Mouse (Mus musculus) midbrain, embryonic 12.5 days (tissue): ENCODE measurements around the gene Rabl6. TPM values are rescaled to one million over a fixed set of nuclear protein-coding genes. Genes with fewer than 3 reads are reported as not detected.

Experiments
- ATAC-seq: fragments of 200-750 bp; cut with Nextera tagmentation; 2 replicates; pipeline ENCODE4 v1.8.0; 2017; ENCODE audit warnings: low read depth, moderate TSS enrichment, moderate library complexity; ENCODE audit not compliant: low FRiP score
- H3K27ac ChIP-seq: fragments of 300-500 bp; sonication (generic); replicated peaks from 2 replicates; pipeline ENCODE4 v1.5.1; 2016; ENCODE audit warnings: mild to moderate bottlenecking
- H3K27me3 ChIP-seq: fragments of 300-500 bp; sonication (generic); 2 replicates; pipeline ENCODE4 v1.6.1; 2016; ENCODE audit warnings: mild to moderate bottlenecking
- H3K36me3 ChIP-seq: fragments of 300-500 bp; sonication (generic); 2 replicates; pipeline ENCODE4 v1.6.1; 2016
- H3K4me1 ChIP-seq: fragments of 300-500 bp; sonication (generic); 2 replicates; pipeline ENCODE4 v1.6.1; 2016
- H3K4me2 ChIP-seq: fragments of 300-500 bp; sonication (generic); replicated peaks from 2 replicates; pipeline ENCODE4 v1.6.1; 2016; ENCODE audit warnings: mild to moderate bottlenecking, moderate library complexity
- H3K4me3 ChIP-seq: fragments of 300-500 bp; sonication (generic); 2 replicates; pipeline ENCODE4 v1.5.1; 2016; ENCODE audit warnings: mild to moderate bottlenecking
- H3K9ac ChIP-seq: fragments of 300-500 bp; sonication (generic); replicated peaks from 2 replicates; pipeline ENCODE4 v1.6.1; 2016; ENCODE audit warnings: mild to moderate bottlenecking, moderate library complexity
- H3K9me3 ChIP-seq: fragments of 300-500 bp; sonication (generic); 2 replicates; pipeline ENCODE4 v1.6.1; 2016; ENCODE audit warnings: mild to moderate bottlenecking
- WGBS: fragments of 180-500 bp; shearing (Covaris S2); methylation state at CpG from one replicate; pipeline ENCODE4 v1.1.7; 2016; 5-methylcytosine and 5-hydroxymethylcytosine counted together
- polyA plus RNA-seq: library from polyadenylated mRNA; unstranded; fragments of >200 nt; fragmentation: Nextera tagmentation; extraction: Ambion mirVana; gene quantifications from 2 replicates; pipeline ENCODE4 v1.2.1, GENCODE M21; 2016

The Rabl6 gene
- polyA plus RNA-seq, 1 experiment from 2014 or later = 71.0 TPM

- Histone ChIP-seq H3K27me3 (no peaks in the 10 kb centered on the region), H3K9ac (no peak overlapping the region), H3K27ac (no peak overlapping the region), H3K4me1 (no peaks in the 10 kb centered on the region), H3K4me2 (no peak overlapping the region), H3K9me3 (no peaks in the 10 kb centered on the region), H3K36me3 (peaks cover 90% of the 10 kb centered on the region), H3K4me3 (no peak overlapping the region)
- no peak for ATAC-seq
- 93% methylated on average over 8 of the region's 8 CpGs for WGBS
Observed at GRCm38 (mm10) chr2:25588227-25588907, 20.0 kb downstream of the Rabl6 start.

DNA sequence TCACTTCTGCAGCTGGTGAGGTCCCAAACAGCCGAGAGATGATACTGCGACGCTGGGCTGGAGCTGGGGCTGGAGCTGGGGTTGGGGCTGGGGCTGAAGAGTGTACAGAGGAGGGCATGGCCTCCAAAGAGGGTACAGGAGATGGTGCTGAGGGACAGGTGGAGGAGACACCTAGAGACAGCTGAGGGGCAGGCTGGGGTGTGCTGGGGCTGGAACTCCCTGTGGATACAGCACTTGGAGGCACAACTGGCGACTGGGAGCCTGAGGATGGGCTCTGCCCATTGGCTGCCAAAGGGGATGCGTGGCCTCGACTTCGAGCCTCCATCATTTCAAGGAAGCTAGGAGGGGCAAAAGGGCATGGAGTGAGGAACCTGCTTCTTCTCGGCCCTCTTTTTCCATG is 21.0 kb downstream of the Rabl6 start:
- Histone ChIP-seq H3K9me3 (no peaks in the 10 kb centered on the region), H3K36me3 (peaks cover 85% of the 10 kb centered on the region), H3K4me3 (no peak overlapping the region), H3K27ac (no peak overlapping the region), H3K4me2 (no peak overlapping the region), H3K27me3 (no peaks in the 10 kb centered on the region; the same call in 1 of the 2 replicates), H3K9ac (no peak overlapping the region), H3K4me1 (peaks cover 7% of the 10 kb centered on the region)
- 89% methylated on average over 8 of the region's 8 CpGs for WGBS
- no peak for ATAC-seq

DNA sequence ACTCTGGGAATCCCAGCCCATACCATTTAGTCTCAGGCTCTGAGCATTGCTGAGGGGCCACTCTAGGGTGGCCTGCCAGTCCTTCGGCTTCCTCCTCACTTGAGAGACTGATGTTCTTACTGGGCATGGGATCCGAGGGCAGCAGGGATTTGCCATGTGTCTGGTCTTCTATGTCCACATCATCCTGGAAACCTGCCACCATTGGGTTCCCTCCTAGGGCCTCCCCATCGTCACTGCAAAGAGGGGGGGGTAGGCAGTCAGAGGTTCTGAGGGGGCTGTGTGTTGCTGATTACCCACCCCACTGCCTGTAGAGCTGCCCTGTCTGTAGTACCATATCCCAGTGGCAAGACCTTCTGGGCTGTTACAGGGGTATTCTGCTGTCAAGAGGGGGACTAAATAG is 22.7 kb downstream of the Rabl6 start:
- H3K4me3 ChIP-seq = no peak overlapping the region
- H3K4me1 ChIP-seq = peaks cover 18% of the 10 kb centered on the region
- ATAC-seq = no peak
- H3K36me3 ChIP-seq = peaks cover 68% of the 10 kb centered on the region
- H3K4me2 ChIP-seq = no peak overlapping the region
- no peaks in the 10 kb centered on the region for H3K9me3 ChIP-seq
- WGBS = 90% methylated on average over 3 of the region's 3 CpGs
- peaks cover 9% of the 10 kb centered on the region for H3K27me3 ChIP-seq
- H3K27ac ChIP-seq = no peak overlapping the region
- no peak overlapping the region for H3K9ac ChIP-seq

- 84% methylated on average over 4 of the region's 4 CpGs for WGBS
- no peak overlapping the region for H3K4me3 ChIP-seq
- no peak overlapping the region for H3K27ac ChIP-seq
- H3K36me3 ChIP-seq = peaks cover 61% of the 10 kb centered on the region
- peaks cover 19% of the 10 kb centered on the region for H3K4me1 ChIP-seq
- H3K9ac ChIP-seq = no peak overlapping the region
- H3K9me3 ChIP-seq = no peaks in the 10 kb centered on the region
- ATAC-seq = no peak
- peaks cover 16% of the 10 kb centered on the region for H3K27me3 ChIP-seq
- no peak overlapping the region for H3K4me2 ChIP-seq
Observed at GRCm38 (mm10) chr2:25584856-25585255, 23.5 kb downstream of the Rabl6 start.

GRCm38 (mm10) chr2:25584152-25584551 is 24.2 kb downstream of the Rabl6 start:
- H3K36me3 ChIP-seq = peaks cover 56% of the 10 kb centered on the region
- H3K9me3 ChIP-seq = no peaks in the 10 kb centered on the region
- no peak overlapping the region for H3K4me3 ChIP-seq
- H3K27ac ChIP-seq = no peak overlapping the region
- ATAC-seq = no peak
- H3K27me3 ChIP-seq = peaks cover 23% of the 10 kb centered on the region
- no peak overlapping the region for H3K4me2 ChIP-seq
- WGBS = 92% methylated on average over 3 of the region's 3 CpGs
- peaks cover 26% of the 10 kb centered on the region for H3K4me1 ChIP-seq
- no peak overlapping the region for H3K9ac ChIP-seq

- Histone ChIP-seq H3K27me3 (peaks cover 29% of the 10 kb centered on the region), H3K4me2 (no peak overlapping the region), H3K27ac (no peak overlapping the region), H3K9me3 (no peaks in the 10 kb centered on the region), H3K9ac (no peak overlapping the region), H3K4me1 (peaks cover 27% of the 10 kb centered on the region), H3K36me3 (peaks cover 55% of the 10 kb centered on the region), H3K4me3 (no peak overlapping the region)
- ATAC-seq = no peak
- WGBS = 77% methylated on average over 4 of the region's 4 CpGs
Observed at GRCm38 (mm10) chr2:25583571-25583970, 24.8 kb downstream of the Rabl6 start.

GRCm38 (mm10) chr2:25583120-25583481 is 25.2 kb downstream of the Rabl6 start:
- 84% methylated on average over 6 of the region's 6 CpGs for WGBS
- H3K4me2 ChIP-seq = no peak overlapping the region
- H3K27ac ChIP-seq = no peak overlapping the region
- no peaks in the 10 kb centered on the region for H3K9me3 ChIP-seq
- no peak for ATAC-seq
- H3K27me3 ChIP-seq = peaks cover 34% of the 10 kb centered on the region
- peaks cover 50% of the 10 kb centered on the region for H3K36me3 ChIP-seq
- H3K9ac ChIP-seq = no peak overlapping the region
- peaks cover 31% of the 10 kb centered on the region for H3K4me1 ChIP-seq
- H3K4me3 ChIP-seq = no peak overlapping the region

DNA sequence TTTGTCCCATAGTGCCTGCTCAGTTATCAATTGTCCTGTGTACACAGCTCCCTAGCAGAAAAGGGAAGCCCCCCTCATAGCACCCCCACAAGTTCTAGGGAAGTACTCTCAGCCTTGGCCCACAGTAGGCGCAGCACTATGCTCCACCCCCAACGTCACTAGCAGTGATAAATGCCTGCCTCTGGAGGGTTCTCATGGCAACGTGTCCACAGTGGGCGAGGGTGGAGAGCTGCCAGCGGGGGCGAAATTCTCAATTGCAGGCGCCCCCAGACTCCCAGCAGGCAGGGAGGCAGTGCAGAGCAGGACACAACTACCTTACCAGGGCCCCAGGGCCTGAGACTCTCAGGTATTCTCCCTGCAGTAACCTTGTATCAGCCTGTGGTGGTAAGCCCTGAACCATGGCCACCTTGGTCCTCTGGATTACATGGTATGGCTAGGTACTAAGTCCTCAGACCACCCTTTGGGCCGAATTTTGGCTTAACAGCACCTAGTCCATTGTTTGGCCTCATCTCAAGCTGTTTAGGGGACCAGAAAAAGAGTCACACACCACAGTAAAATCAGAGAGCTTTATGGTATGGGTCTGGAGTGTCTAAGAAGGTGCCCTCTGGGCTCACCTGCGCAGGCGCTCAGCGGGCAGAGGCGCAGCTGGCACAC is 25.7 kb downstream of the Rabl6 start:
- Histone ChIP-seq H3K4me2 (no peak overlapping the region; the same call in 1 of the 2 replicates), H3K36me3 (peaks cover 45% of the 10 kb centered on the region), H3K27me3 (peaks cover 39% of the 10 kb centered on the region), H3K9ac (no peak overlapping the region), H3K9me3 (no peaks in the 10 kb centered on the region), H3K4me3 (no peak overlapping the region), H3K4me1 (peaks cover 37% of the 10 kb centered on the region), H3K27ac (no peak overlapping the region)
- no peak for ATAC-seq
- 60% methylated on average over 12 of the region's 12 CpGs for WGBS

DNA sequence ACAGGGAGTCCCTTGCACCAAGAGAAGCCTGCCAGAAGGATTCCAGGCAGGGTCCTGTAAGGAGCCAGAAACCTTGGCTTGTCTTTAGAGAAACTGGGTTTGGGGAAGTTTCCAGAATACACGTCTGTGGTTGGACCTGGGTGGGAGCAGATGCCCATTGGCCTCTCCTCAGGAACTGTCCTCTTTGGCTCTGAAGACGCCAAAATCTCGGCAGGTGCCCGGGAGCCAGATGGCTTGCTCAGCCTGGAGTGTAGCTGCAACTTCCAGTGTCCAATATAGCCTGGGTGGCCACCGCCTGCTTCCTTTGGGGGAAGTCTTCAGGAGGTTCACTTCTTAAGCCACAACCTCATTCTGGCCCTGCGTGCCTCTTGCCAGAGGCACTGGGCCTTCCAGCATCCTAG is 26.4 kb downstream of the Rabl6 start:
- ATAC-seq = no peak
- Histone ChIP-seq H3K4me1 (peaks cover 42% of the 10 kb centered on the region), H3K9ac (no peak overlapping the region)

DNA sequence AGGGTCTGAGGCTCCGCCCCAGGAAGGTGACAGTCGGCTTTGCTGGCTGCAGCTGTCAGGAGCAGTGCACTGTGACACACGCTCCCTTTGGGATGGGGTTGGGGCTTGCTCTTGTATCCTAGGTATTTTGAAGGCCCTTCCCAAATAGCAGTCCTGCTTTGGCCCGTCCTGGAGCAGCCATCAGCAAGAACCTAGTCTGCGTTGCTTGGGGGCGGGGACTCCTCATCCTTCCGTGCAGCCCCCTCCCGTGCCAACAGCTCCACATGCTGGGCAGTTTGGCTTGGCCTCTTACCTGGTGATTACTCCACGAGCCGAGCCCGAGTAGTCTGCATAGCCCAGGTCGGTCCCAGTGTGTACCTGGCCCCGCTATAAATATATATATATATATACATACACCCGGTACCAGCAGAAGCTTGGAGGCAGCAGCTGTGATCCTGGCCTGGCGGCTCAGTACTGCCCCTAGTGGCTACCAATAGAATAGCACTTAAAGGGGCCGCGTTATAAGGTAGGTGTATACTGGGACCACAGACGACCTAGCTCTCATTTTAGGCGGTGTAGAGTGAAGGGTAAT is 26.9 kb downstream of the Rabl6 start, which contains the start of gene Ajm1:
Ajm1 (minus strand) TSS at position 464 of the 571 bp plus-strand sequence.
- Histone ChIP-seq H3K9me3 (no peaks in the 10 kb centered on the region), H3K4me1 (peaks cover 42% of the 10 kb centered on the region), H3K4me3 (peak within 1 kb of the TSS; percentile 41), H3K27ac (no peak within 1 kb of the TSS), H3K4me2 (peak within 1 kb of the TSS; percentile 68), H3K9ac (peak within 1 kb of the TSS; percentile 41; the same call in 1 of the 2 replicates), H3K27me3 (peaks cover 51% of the 10 kb centered on the region), H3K36me3 (peaks cover 34% of the 10 kb centered on the region)
- ATAC-seq = peak; percentile 78
- WGBS = 8% methylated on average over 19 of the region's 19 CpGs

More for the DNA sequence above, 26.4 kb downstream of the Rabl6 start:
- H3K36me3 ChIP-seq = peaks cover 38% of the 10 kb centered on the region
- peak overlapping the region; percentile 68 for H3K4me2 ChIP-seq
- H3K4me3 ChIP-seq = no peak overlapping the region; the same call in 1 of the 2 replicates
- H3K9me3 ChIP-seq = no peaks in the 10 kb centered on the region
- H3K27me3 ChIP-seq = peaks cover 46% of the 10 kb centered on the region
- no peak overlapping the region for H3K27ac ChIP-seq
- 27% methylated on average over 6 of the region's 6 CpGs for WGBS

- Histone ChIP-seq H3K27ac (no peak overlapping the region), H3K9me3 (no peaks in the 10 kb centered on the region), H3K27me3 (peaks cover 58% of the 10 kb centered on the region), H3K4me2 (peak overlapping the region; percentile 68), H3K4me3 (0 out of 2 replicates have a peak overlapping the region, but pooled peaks have one; percentile 41), H3K4me1 (peaks cover 47% of the 10 kb centered on the region), H3K9ac (no peak overlapping the region), H3K36me3 (peaks cover 28% of the 10 kb centered on the region)
- 44% methylated on average over 6 of the region's 6 CpGs for WGBS
- no peak for ATAC-seq
Observed at GRCm38 (mm10) chr2:25580621-25581101, 27.7 kb downstream of the Rabl6 start.
